Mouse (Mus musculus) myocyte (in vitro differentiated cells): ENCODE data around the gene Arid4a.
"Not testable (repeated sequence)": the region's sequence is repeated elsewhere in the genome, so short reads cannot be mapped to it uniquely, and the experiment has no call there.

Experiments used
- CEBPB ChIP-seq: IDR thresholded peaks from 2 replicates; pipeline ENCODE4 v1.6.1; 2011; ENCODE audit warnings: mild to moderate bottlenecking, moderate library complexity; ENCODE audit not compliant: poor library complexity, insufficient read depth, severe bottlenecking
- POLR2A ChIP-seq: IDR thresholded peaks from one replicate; pipeline ENCODE4 v1.6.1; 2011; ENCODE audit warnings: low read depth, mild to moderate bottlenecking, control low read depth, moderate library complexity; ENCODE audit not compliant: insufficient read length
- POLR2AphosphoS2 ChIP-seq: IDR thresholded peaks from one replicate; pipeline ENCODE4 v1.6.1; 2011; ENCODE audit warnings: low read depth, control low read depth; ENCODE audit not compliant: insufficient read length
- TCF12 ChIP-seq: IDR thresholded peaks from one replicate; pipeline ENCODE4 v1.6.1; 2011; ENCODE audit warnings: mild to moderate bottlenecking, control low read depth; ENCODE audit not compliant: poor library complexity, insufficient read depth, severe bottlenecking
- TCF3 ChIP-seq: IDR thresholded peaks from one replicate; pipeline ENCODE4 v1.6.1; 2011; ENCODE audit warnings: low read depth, control low read depth; ENCODE audit not compliant: insufficient read length

DNA sequence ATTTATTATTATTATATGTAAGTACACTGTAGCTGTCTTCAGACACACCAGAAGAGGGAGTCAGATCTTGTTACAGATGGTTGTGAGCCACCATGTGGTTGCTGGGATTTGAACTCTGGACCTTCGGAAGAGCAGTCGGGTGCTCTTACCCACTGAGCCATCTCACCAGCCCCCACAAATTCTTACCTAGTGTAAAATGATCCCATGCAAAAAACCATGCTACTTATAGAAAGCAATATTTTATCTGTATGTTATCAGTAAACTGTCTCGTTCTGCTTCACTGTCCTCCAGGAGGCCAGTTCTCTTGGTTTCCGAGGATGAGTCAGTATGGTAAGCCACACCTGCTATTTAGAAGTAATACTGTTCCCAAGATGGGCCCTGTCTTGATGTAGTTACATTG is 88.5 kb downstream of the Arid4a start:
- TF ChIP-seq CEBPB, POLR2AphosphoS2, POLR2A, TCF12, TCF3: not testable (repeated sequence)
